Mouse (Mus musculus): ENCODE measurements around the gene Tspan10. TPM values are rescaled to one million over a fixed set of nuclear protein-coding genes. Genes with fewer than 3 reads are reported as not detected.

The Tspan10 gene
- polyA plus RNA-seq, 1 experiment from 2014 or later: not detected

DNA sequence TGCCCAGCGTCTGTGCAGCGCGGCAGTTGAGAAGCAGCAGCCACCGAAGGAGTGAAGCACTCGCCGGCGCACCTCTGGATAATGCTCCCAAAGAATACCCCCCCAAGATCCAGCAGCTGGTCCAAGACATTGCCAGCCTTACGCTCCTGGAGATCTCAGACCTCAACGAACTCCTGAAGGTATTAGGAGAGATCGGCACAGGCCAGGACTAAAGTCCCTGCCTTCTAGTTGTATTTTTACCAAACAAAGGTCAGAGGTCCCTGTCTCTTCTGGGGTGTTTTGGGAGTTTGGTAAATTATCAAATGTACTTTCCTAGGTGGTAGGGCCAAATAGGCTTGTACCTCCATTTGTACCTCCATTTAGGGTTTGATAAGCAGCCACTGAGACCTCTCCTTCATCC lies 42.8 kb downstream of the Tspan10 start:
- Histone ChIP-seq H3K4me2 (peak overlapping the region; percentile 83), H3K36me3 (peaks cover 60% of the 10 kb centered on the region), H3K4me1 (peaks cover 21% of the 10 kb centered on the region), H3K4me3 (peak overlapping the region; percentile 71), H3K27ac (no peak overlapping the region), H3K9ac (peak overlapping the region; percentile 81), H3K27me3 (no peaks in the 10 kb centered on the region), H3K9me3 (no peaks in the 10 kb centered on the region)
- WGBS: 5% methylated on average over 10 of the region's 10 CpGs
- no peak for ATAC-seq (ENCODE audit: borderline replicate concordance, extremely low read depth, low FRiP score, low TSS enrichment)

DNA sequence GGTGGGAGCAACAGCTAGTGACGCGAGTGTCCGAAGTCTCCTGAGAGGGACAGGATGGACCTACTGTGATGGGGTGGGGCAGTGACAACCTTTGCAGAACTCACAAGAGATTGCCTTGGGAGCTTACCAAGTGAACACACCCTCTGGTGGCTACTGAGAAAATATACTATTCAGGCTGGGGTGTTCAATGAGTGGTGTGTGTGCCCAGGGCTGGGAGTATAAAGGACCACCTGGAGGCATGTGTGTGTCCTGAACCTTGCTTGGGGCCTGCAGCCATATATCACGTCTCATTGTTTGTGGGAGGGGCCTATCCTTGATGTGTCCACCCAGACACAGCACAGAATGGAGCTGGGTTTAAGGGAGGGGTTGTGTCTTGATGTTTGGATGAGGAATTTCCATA lies 46.1 kb downstream of the Tspan10 start:
- Histone ChIP-seq H3K4me2 (no peak overlapping the region), H3K27me3 (no peaks in the 10 kb centered on the region), H3K27ac (no peak overlapping the region), H3K4me1 (peaks cover 46% of the 10 kb centered on the region), H3K9me3 (no peaks in the 10 kb centered on the region), H3K4me3 (no peak overlapping the region), H3K36me3 (peaks cover 29% of the 10 kb centered on the region), H3K9ac (no peak overlapping the region)
- WGBS: 70% methylated on average over 4 of the region's 4 CpGs
- no peak for ATAC-seq (ENCODE audit: borderline replicate concordance, extremely low read depth, low FRiP score, low TSS enrichment)

DNA sequence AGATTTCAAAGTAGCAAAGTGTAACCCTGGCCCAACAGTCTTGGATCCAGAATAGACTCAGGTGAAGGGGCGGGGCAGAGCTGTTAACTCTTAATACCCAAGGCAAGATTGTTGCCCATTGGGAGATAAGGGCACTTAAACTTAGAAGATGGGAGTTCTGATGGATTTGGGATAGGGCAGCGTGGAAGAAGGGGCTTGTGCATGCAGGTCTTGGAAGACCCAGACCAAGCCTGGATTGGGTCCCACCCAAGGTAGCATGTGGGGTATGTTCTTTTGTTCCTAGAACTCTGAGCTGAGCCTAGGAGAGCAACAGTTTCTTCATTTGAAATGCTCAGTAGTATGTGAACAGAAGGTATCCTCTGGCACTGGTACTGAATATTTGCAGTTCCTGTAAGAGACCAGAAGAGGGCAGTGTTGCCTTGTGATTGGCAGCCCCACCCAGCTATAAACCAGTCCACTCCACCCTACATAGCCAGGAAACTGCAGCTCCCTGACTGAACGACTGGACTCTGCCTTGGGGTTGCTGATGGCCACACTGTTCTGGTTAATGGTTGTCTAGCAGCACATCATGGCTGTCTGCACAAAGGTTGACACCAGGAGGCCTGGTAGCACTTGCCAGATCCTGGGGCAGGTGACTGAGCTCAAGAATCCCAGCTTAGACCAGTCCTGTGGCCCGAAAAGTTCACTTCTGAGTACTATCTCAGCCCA lies 46.8 kb downstream of the Tspan10 start:
- WGBS: 53% methylated on average over 4 of the region's 4 CpGs

DNA sequence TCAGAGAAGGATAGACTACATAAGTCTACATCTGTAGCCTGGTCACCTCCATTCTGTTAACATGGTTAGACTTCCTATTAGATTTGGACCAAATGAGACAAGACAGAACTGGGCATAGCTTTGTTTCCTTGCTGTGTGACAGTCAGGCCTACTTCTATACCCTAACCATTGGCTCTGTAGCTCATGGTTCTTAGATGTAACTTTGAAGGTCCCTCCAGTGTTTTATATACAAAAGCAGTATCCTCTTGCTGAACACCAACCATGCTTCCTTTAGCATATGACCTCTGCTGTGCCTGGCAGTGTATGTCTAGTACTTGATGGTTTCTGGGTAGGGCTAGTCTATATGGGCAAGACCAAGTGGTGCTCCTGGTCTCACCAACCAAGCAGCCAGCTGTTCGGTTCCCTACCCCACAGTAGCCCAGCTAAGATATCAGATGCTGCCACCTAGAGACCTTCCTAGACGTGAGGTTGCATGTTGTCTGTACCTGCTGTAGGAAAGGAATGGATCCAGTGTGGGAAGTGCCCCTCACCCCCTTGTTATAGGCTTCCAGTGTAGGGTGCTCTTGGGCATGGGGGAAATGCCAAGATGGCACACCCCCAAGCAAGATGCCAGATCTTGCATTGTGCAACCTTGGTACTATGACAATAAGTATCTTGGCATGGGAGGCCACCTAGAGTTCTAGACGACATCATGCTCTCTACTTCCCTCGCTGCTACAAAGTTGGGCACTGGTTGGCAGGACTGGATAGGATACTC lies 48.0 kb downstream of the Tspan10 start:
- no peak overlapping the region for H3K9ac ChIP-seq
- H3K36me3 ChIP-seq: peaks cover 39% of the 10 kb centered on the region
- no peak for ATAC-seq (ENCODE audit: borderline replicate concordance, extremely low read depth, low FRiP score, low TSS enrichment)
- H3K27me3 ChIP-seq: no peaks in the 10 kb centered on the region
- H3K27ac ChIP-seq: peak overlapping the region; percentile 85
- no peak overlapping the region for H3K4me3 ChIP-seq
- 31% methylated on average over 4 of the region's 4 CpGs for WGBS
- H3K4me1 ChIP-seq: peaks cover 43% of the 10 kb centered on the region
- no peaks in the 10 kb centered on the region for H3K9me3 ChIP-seq
- H3K4me2 ChIP-seq: peak overlapping the region; percentile 93

More for the DNA sequence above, 46.8 kb downstream of the Tspan10 start:
- no peaks in the 10 kb centered on the region for H3K27me3 ChIP-seq
- peaks cover 28% of the 10 kb centered on the region for H3K36me3 ChIP-seq
- H3K4me1 ChIP-seq: peaks cover 47% of the 10 kb centered on the region
- no peaks in the 10 kb centered on the region for H3K9me3 ChIP-seq
- H3K4me2 ChIP-seq: no peak overlapping the region
- H3K9ac ChIP-seq: no peak overlapping the region
- ATAC-seq (ENCODE audit: borderline replicate concordance, extremely low read depth, low FRiP score, low TSS enrichment): peak; percentile 13; the same call in 1 of the 2 replicates
- no peak overlapping the region for H3K27ac ChIP-seq
- no peak overlapping the region for H3K4me3 ChIP-seq

DNA sequence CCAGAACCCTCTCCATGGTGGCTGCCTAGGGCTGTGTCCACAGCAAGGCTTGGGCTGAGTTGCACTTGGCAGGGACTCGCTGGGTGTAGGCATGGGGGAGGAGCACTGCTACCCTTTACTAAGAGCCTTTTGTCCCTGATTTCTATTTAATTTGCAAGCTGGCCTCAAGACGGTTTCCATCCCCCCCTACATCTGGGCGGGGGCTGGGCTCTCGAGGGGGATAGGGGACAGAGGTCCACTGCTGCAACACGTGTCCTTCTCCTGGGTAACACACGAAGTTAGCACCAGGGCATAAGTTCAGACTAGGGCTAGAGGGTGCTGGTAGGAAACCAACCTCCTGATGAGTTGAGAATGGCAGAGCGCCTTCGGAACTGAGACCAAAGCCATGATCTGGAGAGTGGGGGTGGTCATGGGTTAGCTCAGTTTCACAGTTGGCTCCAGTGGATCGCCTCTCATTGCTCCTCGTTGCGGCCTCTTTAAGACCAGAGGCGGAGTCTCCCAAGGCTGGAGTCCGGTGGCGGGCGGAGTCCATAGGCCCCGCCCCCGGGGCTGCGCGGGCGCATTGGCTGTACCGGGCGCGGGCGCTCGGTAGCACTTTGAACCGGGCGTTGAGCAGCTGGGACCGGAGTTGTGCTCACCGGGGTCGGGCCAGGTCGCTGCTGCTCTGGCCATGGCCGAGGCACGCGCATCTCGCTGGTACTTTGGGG lies 49.0 kb downstream of the Tspan10 start, which contains the start of gene Slc25a10:
Gene Slc25a10, plus strand, starts transcription at position 524 of the 707 bp plus-strand sequence.
- under 1% methylated on average over 27 of the region's 35 CpGs for WGBS
- Histone ChIP-seq H3K9me3 (no peaks in the 10 kb centered on the region), H3K4me2 (peak within 1 kb of the TSS; percentile 93), H3K27ac (peak within 1 kb of the TSS; percentile 85), H3K36me3 (peaks cover 45% of the 10 kb centered on the region), H3K27me3 (no peaks in the 10 kb centered on the region), H3K9ac (peak within 1 kb of the TSS; percentile 86), H3K4me1 (peaks cover 37% of the 10 kb centered on the region), H3K4me3 (peak within 1 kb of the TSS; percentile 99)
- peak; percentile 89 for ATAC-seq (ENCODE audit: borderline replicate concordance, extremely low read depth, low FRiP score, low TSS enrichment)

DNA sequence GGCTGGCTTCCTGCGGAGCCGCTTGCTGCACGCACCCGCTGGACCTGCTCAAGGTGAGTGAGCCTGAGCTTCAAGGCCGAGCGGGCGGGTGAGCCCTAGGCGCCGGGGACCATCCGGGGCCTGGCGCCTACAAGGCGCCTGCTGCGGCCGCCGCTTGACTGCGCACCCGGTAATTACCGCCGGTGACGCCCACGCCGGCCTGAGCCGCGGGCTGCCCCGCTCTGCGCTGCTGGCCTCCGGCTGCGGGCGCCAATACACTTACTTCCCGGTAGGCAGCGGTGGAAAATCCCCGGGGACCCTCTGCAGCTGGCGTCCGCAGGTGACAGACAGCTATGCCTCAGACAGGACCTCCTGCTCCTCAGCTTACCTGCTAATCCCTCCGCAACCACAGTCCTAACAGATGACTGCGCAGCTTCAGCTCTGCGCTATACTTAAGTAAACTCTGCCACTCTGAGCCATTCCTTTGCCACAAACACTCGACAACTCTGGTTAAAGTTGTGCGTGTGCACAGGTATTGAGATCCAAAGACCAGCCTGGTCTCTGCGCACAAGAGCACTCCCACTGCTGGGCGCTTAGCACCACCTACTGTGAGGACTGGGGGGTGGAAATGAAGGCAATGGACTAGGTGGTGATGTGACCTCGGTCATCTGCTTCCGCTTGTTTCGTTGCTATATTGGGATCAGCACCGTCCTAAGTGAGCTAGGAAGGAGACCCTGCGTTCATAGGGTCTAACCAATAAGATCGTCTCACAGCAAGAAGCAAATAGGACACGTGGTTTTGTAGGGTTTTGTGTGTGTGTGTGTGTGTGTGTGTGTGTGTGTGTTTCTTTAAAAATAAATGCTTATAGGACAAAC lies 49.8 kb downstream of the Tspan10 start:
- H3K27me3 ChIP-seq: no peaks in the 10 kb centered on the region
- no peaks in the 10 kb centered on the region for H3K9me3 ChIP-seq
- H3K27ac ChIP-seq: peak overlapping the region; percentile 85
- H3K4me3 ChIP-seq: peak overlapping the region; percentile 99
- H3K4me1 ChIP-seq: peaks cover 37% of the 10 kb centered on the region
- WGBS: under 1% methylated on average over 48 of the region's 48 CpGs
- H3K4me2 ChIP-seq: peak overlapping the region; percentile 93
- peak overlapping the region; percentile 86 for H3K9ac ChIP-seq
- ATAC-seq (ENCODE audit: borderline replicate concordance, extremely low read depth, low FRiP score, low TSS enrichment): peak; percentile 21; the same call in 1 of the 2 replicates
- peaks cover 45% of the 10 kb centered on the region for H3K36me3 ChIP-seq

DNA sequence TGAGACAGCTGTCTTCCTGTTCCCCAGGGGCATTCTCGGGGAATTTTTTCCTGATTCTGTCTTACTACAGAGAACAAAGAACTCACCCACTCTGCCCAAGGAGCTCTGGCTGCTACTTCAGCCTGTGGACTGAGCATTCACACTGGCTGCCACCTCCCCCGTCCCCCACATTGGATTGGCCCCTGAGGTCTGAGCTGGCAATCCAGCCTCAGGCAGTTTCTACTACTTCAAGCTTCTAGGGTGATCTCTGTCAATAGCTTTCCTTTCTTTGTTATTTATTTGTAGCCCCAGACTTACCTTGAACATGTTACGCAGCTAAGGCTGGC lies 50.4 kb downstream of the Tspan10 start:
- Histone ChIP-seq H3K27ac (peak overlapping the region; percentile 85), H3K4me2 (peak overlapping the region; percentile 93), H3K9me3 (no peaks in the 10 kb centered on the region), H3K36me3 (peaks cover 41% of the 10 kb centered on the region), H3K27me3 (no peaks in the 10 kb centered on the region), H3K4me3 (peak overlapping the region; percentile 99), H3K9ac (peak overlapping the region; percentile 86), H3K4me1 (peaks cover 37% of the 10 kb centered on the region)
- WGBS: 24% methylated on average over 3 of the region's 3 CpGs
- no peak for ATAC-seq (ENCODE audit: borderline replicate concordance, extremely low read depth, low FRiP score, low TSS enrichment)

DNA sequence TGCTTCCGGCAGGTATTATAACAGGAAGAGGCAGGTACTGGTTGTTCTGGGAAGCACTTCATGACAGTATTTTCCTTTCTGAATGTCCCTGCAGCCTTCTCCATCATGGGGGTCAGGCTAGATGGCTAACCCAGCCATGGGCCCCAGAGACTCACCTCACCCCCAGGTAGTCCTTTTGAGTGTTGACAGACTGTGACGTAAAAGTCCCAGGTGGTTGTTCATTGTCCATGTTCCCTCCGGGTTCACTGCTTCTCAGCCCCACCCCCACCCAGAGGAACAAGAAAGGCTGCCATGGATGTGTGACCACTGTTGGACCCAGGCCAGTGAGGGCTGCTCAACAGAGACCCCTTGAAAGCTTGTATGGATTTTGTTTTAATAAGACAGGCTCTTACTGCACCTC lies 50.9 kb downstream of the Tspan10 start:
- peaks cover 41% of the 10 kb centered on the region for H3K36me3 ChIP-seq
- ATAC-seq (ENCODE audit: borderline replicate concordance, extremely low read depth, low FRiP score, low TSS enrichment): no peak
- H3K4me3 ChIP-seq: peak overlapping the region; percentile 99
- H3K4me2 ChIP-seq: peak overlapping the region; percentile 93
- peak overlapping the region; percentile 85 for H3K27ac ChIP-seq
- H3K4me1 ChIP-seq: peaks cover 37% of the 10 kb centered on the region
- peak overlapping the region; percentile 86 for H3K9ac ChIP-seq
- H3K27me3 ChIP-seq: no peaks in the 10 kb centered on the region
- WGBS: 41% methylated on average over 3 of the region's 3 CpGs
- no peaks in the 10 kb centered on the region for H3K9me3 ChIP-seq

DNA sequence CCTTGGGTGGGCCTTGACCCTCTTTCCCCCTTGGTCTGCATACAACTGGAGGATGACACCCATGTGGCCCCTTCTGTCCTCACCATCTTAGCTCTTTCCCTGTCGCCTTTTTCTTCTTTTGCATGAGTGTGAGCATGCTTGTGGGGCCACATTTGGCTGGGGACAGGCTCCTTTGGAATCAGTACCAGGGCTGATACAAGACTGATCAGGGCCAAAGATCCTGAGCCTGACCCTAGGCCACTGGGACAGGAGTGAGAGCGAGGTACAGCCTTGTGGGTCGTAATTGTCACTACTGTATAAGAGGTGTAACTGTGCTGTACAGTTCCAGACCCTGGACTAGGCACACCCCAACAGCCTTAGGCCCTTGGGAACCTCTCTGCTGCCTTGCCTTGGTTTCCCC lies 51.5 kb downstream of the Tspan10 start:
- Histone ChIP-seq H3K27me3 (no peaks in the 10 kb centered on the region), H3K9me3 (no peaks in the 10 kb centered on the region), H3K27ac (no peak overlapping the region), H3K4me2 (peak overlapping the region; percentile 93), H3K4me3 (0 out of 2 replicates have a peak overlapping the region, but pooled peaks have one; percentile 99), H3K36me3 (peaks cover 41% of the 10 kb centered on the region), H3K4me1 (peaks cover 37% of the 10 kb centered on the region), H3K9ac (no peak overlapping the region)
- WGBS: 74% methylated on average over 3 of the region's 3 CpGs
- ATAC-seq (ENCODE audit: borderline replicate concordance, extremely low read depth, low FRiP score, low TSS enrichment): no peak

All from lung, embryonic 15.5 days (tissue).